Comparison of ENCODE assay signal across 27 mouse cellular contexts in genomic region chr19:10813905-10814304, GRCm38 (mm10). TPM values are rescaled to one million over a fixed set of nuclear protein-coding genes. Genes with fewer than 3 reads are reported as not detected.
DNase-seq lines count a peak whose midpoint lies in the region; ATAC-seq and TF ChIP-seq lines count a peak whose summit lies in the region.
"Had no signal": no experiment of that assay in that cellular context is flagged by ENCODE, and none has a peak within 500 bp of the region (broad histone marks: within the 10 kb centered on the region; RNA-seq: fewer than 3 reads in every experiment).

No protein-coding gene starts in this region.

- H3K4me3 ChIP-seq in heart, postnatal 0 days (ENCODE audit: low read depth, low read length), result no peak overlapping the region
- H3K4me3 ChIP-seq in stomach, postnatal 0 days (ENCODE audit: low read depth, low read length), result no peak overlapping the region
- H3K4me3 ChIP-seq in forebrain, embryonic 15.5 days, result no peak overlapping the region
- H3K4me3 ChIP-seq: embryonic facial prominence, embryonic 12.5 days; embryonic facial prominence, embryonic 15.5 days; hindbrain, embryonic 12.5 days; hindbrain, embryonic 15.5 days had no signal

- H3K27ac ChIP-seq in heart, postnatal 0 days (ENCODE audit: low read depth), result no peak overlapping the region
- no peak overlapping the region for H3K27ac ChIP-seq in stomach, postnatal 0 days (replicated peaks)
- no peak overlapping the region for H3K27ac ChIP-seq in forebrain, embryonic 15.5 days (replicated peaks)
- H3K27ac ChIP-seq: embryonic facial prominence, embryonic 12.5 days; embryonic facial prominence, embryonic 15.5 days; hindbrain, embryonic 12.5 days; hindbrain, embryonic 15.5 days had no signal

- ATAC-seq in heart, postnatal 0 days (ENCODE audit: insufficient read depth, low read depth), result 0 out of 2 replicates have a peak, but pooled peaks have one; percentile 36
- ATAC-seq in activated CD4-positive, CD25-positive, alpha-beta regulatory T cell, adult 4 months, result peak; percentile 11
- ATAC-seq in stomach, postnatal 0 days (ENCODE audit: low FRiP score, low TSS enrichment), result peak; percentile 27; the same call in 1 of the 2 replicates
- ATAC-seq in forebrain, embryonic 15.5 days (replicated peaks), result no peak
- ATAC-seq: forebrain, embryonic 14.5 days; intestine, embryonic 16.5 days had no signal

- no peaks in the 10 kb centered on the region; the same call in 1 of the 2 replicates for H3K4me1 ChIP-seq in heart, postnatal 0 days (ENCODE audit: control insufficient read depth, insufficient read depth)
- H3K4me1 ChIP-seq in stomach, postnatal 0 days (replicated peaks; ENCODE audit: control insufficient read depth, insufficient read depth), result no peaks in the 10 kb centered on the region; the same call in 1 of the 2 replicates
- H3K4me1 ChIP-seq in forebrain, embryonic 15.5 days, result peaks cover 14% of the 10 kb centered on the region
- H3K4me1 ChIP-seq: embryonic facial prominence, embryonic 12.5 days had no signal

- no peaks in the 10 kb centered on the region for H3K36me3 ChIP-seq in heart, postnatal 0 days (replicated peaks; ENCODE audit: control insufficient read depth, insufficient read depth, low read length)
- no peaks in the 10 kb centered on the region for H3K36me3 ChIP-seq in stomach, postnatal 0 days (ENCODE audit: control insufficient read depth, insufficient read depth, low read length)
- no peaks in the 10 kb centered on the region for H3K36me3 ChIP-seq in forebrain, embryonic 15.5 days
- H3K36me3 ChIP-seq: embryonic facial prominence, embryonic 12.5 days; embryonic facial prominence, embryonic 15.5 days; hindbrain, embryonic 12.5 days; hindbrain, embryonic 15.5 days had no signal

- TF ChIP-seq CTCF in heart, postnatal 0 days (IDR thresholded peaks at IDR 0.05; ENCODE audit: low read depth), result no peak
- no peak for TF ChIP-seq CTCF in stomach, postnatal 0 days (IDR thresholded peaks at IDR 0.05; ENCODE audit: low read depth)

- no peak for TF ChIP-seq EP300 in heart, postnatal 0 days (IDR thresholded peaks at IDR 0.05; ENCODE audit: low read depth)
- TF ChIP-seq EP300 in stomach, postnatal 0 days (optimal IDR thresholded peaks at IDR 0.05), result no peak

- no peaks in the 10 kb centered on the region for H3K27me3 ChIP-seq in heart, postnatal 0 days (ENCODE audit: control insufficient read depth, insufficient read depth, low read length)
- no peaks in the 10 kb centered on the region for H3K27me3 ChIP-seq in stomach, postnatal 0 days (ENCODE audit: control insufficient read depth, insufficient read depth, low read length)
- no peaks in the 10 kb centered on the region for H3K27me3 ChIP-seq in forebrain, embryonic 15.5 days
- H3K27me3 ChIP-seq: embryonic facial prominence, embryonic 12.5 days; embryonic facial prominence, embryonic 15.5 days; hindbrain, embryonic 12.5 days; hindbrain, embryonic 15.5 days had no signal

- 65% methylated on average over 7 of the region's 7 CpGs for WGBS in heart, postnatal 0 days
- 54% methylated on average over 7 of the region's 7 CpGs for whole genome bisulfite sequencing in stomach, postnatal 0 days
- 77% methylated on average over 7 of the region's 7 CpGs for WGBS in forebrain, embryonic 15.5 days

- H3K9me3 ChIP-seq in heart, postnatal 0 days (replicated peaks; ENCODE audit: control insufficient read depth, low read length), result no peaks in the 10 kb centered on the region
- no peaks in the 10 kb centered on the region for H3K9me3 ChIP-seq in stomach, postnatal 0 days (ENCODE audit: control insufficient read depth, low read length)
- no peaks in the 10 kb centered on the region for H3K9me3 ChIP-seq in forebrain, embryonic 15.5 days
- H3K9me3 ChIP-seq: embryonic facial prominence, embryonic 12.5 days; embryonic facial prominence, embryonic 15.5 days; hindbrain, embryonic 12.5 days; hindbrain, embryonic 15.5 days had no signal

- DNase-seq in heart, postnatal 0 days (ENCODE audit: low spot score), result no peak
- no peak for DNase-seq in heart, adult 18-20 months
- peak; percentile 53 for DNase-seq in CD4-positive, CD25-positive, alpha-beta regulatory T cell, adult 2 months (ENCODE audit: low read depth, low spot score)
- DNase-seq in stomach, postnatal 0 days (ENCODE audit: low spot score), result no peak
- no peak for DNase-seq in ovary, postnatal 36 days (ENCODE audit: low spot score)
- DNase-seq: adrenal gland, postnatal 10 days; adrenal gland, postnatal 36 days; cerebellum, adult 9-10 months; cerebellum, postnatal 25 days; gastrocnemius, postnatal 10 days; gastrocnemius, postnatal 36 days; kidney, adult 18-20 months; kidney, adult 9 months had no signal

- no peak overlapping the region for H3K9ac ChIP-seq in heart, postnatal 0 days (replicated peaks; ENCODE audit: low read depth, low read length)
- H3K9ac ChIP-seq in stomach, postnatal 0 days (ENCODE audit: low read length), result no peak overlapping the region
- no peak overlapping the region for H3K9ac ChIP-seq in forebrain, embryonic 15.5 days (replicated peaks)
- H3K9ac ChIP-seq: embryonic facial prominence, embryonic 12.5 days; embryonic facial prominence, embryonic 15.5 days; hindbrain, embryonic 12.5 days; hindbrain, embryonic 15.5 days had no signal

- no peak overlapping the region for H3K4me2 ChIP-seq in heart, postnatal 0 days (ENCODE audit: low read depth, low read length)
- H3K4me2 ChIP-seq in stomach, postnatal 0 days (replicated peaks; ENCODE audit: low read depth), result no peak overlapping the region
- H3K4me2 ChIP-seq in forebrain, embryonic 15.5 days (replicated peaks), result no peak overlapping the region
- H3K4me2 ChIP-seq: embryonic facial prominence, embryonic 12.5 days; embryonic facial prominence, embryonic 15.5 days; heart, embryonic 11.5 days; hindbrain, embryonic 12.5 days; hindbrain, embryonic 15.5 days had no signal

RNA-seq across cellular contexts. Expression of gene Cd6, which starts 16.0 kb away (rescaled TPM):
- 3.6 TPM in 1 of 2 replicates, not detected in the other for total RNA-seq in heart, postnatal 0 days (2014; rRNA removed; ENCODE audit: low replicate concordance)
- not detected in 2 replicates for polyA plus RNA-seq in heart, postnatal 0 days (2015; fragmentation: Nextera tagmentation; extraction: Ambion mirVana)
- 1 to 10 TPM in 1 of 2 experiments, under 1 TPM in 1; 0.17 to 1.2 TPM for total RNA-seq in heart, adult 18-20 months (2021)
- polyA plus RNA-seq in activated CD4-positive, CD25-positive, alpha-beta regulatory T cell, adult 4 months (2017; shearing (Covaris generic)), result 100 to 1,000 TPM; 365 to 512 TPM
- 0.06 and 0.07 TPM in 2 replicates for polyA plus RNA-seq in stomach, postnatal 0 days (2015; fragmentation: Nextera tagmentation; extraction: Ambion mirVana)
- polyA plus RNA-seq in forebrain, embryonic 15.5 days (2015; fragmentation: Nextera tagmentation; extraction: Ambion mirVana), result not detected in 2 replicates
- total RNA-seq: gastrocnemius, adult 18-20 months; MEL had no signal
- polyA plus RNA-seq: embryonic facial prominence, embryonic 12.5 days; embryonic facial prominence, embryonic 15.5 days; forebrain, embryonic 11.5 days; forebrain, embryonic 14.5 days; heart, embryonic 11.5 days; heart, embryonic 14.5 days; hindbrain, embryonic 12.5 days had no signal

RNA-seq across cellular contexts. Expression of gene Slc15a3, which starts 25.6 kb away (rescaled TPM):
- 0.46 and 2.7 TPM in 2 replicates for total RNA-seq in heart, postnatal 0 days (2014; rRNA removed; ENCODE audit: low replicate concordance)
- polyA plus RNA-seq in heart, postnatal 0 days (2015; fragmentation: Nextera tagmentation; extraction: Ambion mirVana), result 0.43 and 0.59 TPM in 2 replicates
- 1 to 10 TPM; 2.1 TPM for total RNA-seq in heart, adult 18-20 months (2021)
- polyA plus RNA-seq in activated CD4-positive, CD25-positive, alpha-beta regulatory T cell, adult 4 months (2017; shearing (Covaris generic)), result 1 to 10 TPM; 3.8 to 6.2 TPM
- polyA plus RNA-seq in stomach, postnatal 0 days (2015; fragmentation: Nextera tagmentation; extraction: Ambion mirVana), result 4.0 and 5.2 TPM in 2 replicates
- polyA plus RNA-seq in forebrain, embryonic 15.5 days (2015; fragmentation: Nextera tagmentation; extraction: Ambion mirVana), result 0.39 and 0.42 TPM in 2 replicates
- total RNA-seq: common myeloid progenitor, adult 5-6 weeks; MEL had no signal

RNA-seq across cellular contexts. Expression of gene Tmem132a, which starts 55.8 kb away (rescaled TPM):
- 69.1 and 71.7 TPM in 2 replicates for total RNA-seq in heart, postnatal 0 days (2014; rRNA removed; ENCODE audit: low replicate concordance)
- polyA plus RNA-seq in heart, postnatal 0 days (2015; fragmentation: Nextera tagmentation; extraction: Ambion mirVana), result 19.3 and 19.5 TPM in 2 replicates
- 10 to 100 TPM; 10.1 to 10.3 TPM for total RNA-seq in heart, adult 18-20 months (2021)
- polyA plus RNA-seq in activated CD4-positive, CD25-positive, alpha-beta regulatory T cell, adult 4 months (2017; shearing (Covaris generic)), result under 1 TPM in 1 of 2 experiments, not detected in 1; 0.89 TPM
- polyA plus RNA-seq in stomach, postnatal 0 days (2015; fragmentation: Nextera tagmentation; extraction: Ambion mirVana), result 19.1 and 20.8 TPM in 2 replicates
- polyA plus RNA-seq in forebrain, embryonic 15.5 days (2015; fragmentation: Nextera tagmentation; extraction: Ambion mirVana), result 166 and 173 TPM in 2 replicates
- total RNA-seq: MEL had no signal

Comparison
In these comparisons a context has a peak if more than half of its experiments do, and no peak if none do; other contexts are left out.
1. RNA of gene Cd6, which starts 16.0 kb away (polyA plus RNA-seq): 365 to 512 TPM in activated CD4-positive, CD25-positive, alpha-beta regulatory T cell, adult 4 months; 0.06 to 0.07 TPM in stomach, postnatal 0 days, not detected in forebrain, embryonic 15.5 days and not detected in heart, postnatal 0 days; every median in the first group is over 100 times any median in the second.
2. RNA of gene Tmem132a, which starts 55.8 kb away (polyA plus RNA-seq): 166 to 173 TPM in forebrain, embryonic 15.5 days, 19.3 to 19.5 TPM in heart, postnatal 0 days and 19.1 to 20.8 TPM in stomach, postnatal 0 days; 0.89 TPM in activated CD4-positive, CD25-positive, alpha-beta regulatory T cell, adult 4 months; every median in the first group is over 10 times any median in the second.